Mouse (Mus musculus) urinary bladder, adult 2 months (tissue): ENCODE measurements around the gene Osbpl6. TPM values are rescaled to one million over a fixed set of nuclear protein-coding genes. Genes with fewer than 3 reads are reported as not detected.

Experiments used
- DNase-seq: peaks from one replicate; pipeline ENCODE4 v3.0.0; 2022; ENCODE audit warnings: low spot score
- polyA plus RNA-seq: library from polyadenylated mRNA; depleted of rRNA; stranded (reverse); fragments of >200 nt; gene quantifications from 2 replicates; pipeline ENCODE4 v1.2.3, GENCODE M21; 2012

Gene Osbpl6
- polyA plus RNA-seq, 1 experiment = 4.8 TPM

- DNase-seq = no peak
Observed at GRCm38 (mm10) chr2:76421411-76421924, 15.2 kb downstream of the Osbpl6 start.

- DNase-seq = no peak
Observed at GRCm38 (mm10) chr2:76426816-76427215, 20.5 kb downstream of the Osbpl6 start.

- DNase-seq = no peak
Observed at GRCm38 (mm10) chr2:76429318-76429717, 23.0 kb downstream of the Osbpl6 start.

- no peak for DNase-seq
Observed at GRCm38 (mm10) chr2:76429855-76430254, 23.5 kb downstream of the Osbpl6 start.

- DNase-seq = no peak
Observed at GRCm38 (mm10) chr2:76430539-76430938, 24.2 kb downstream of the Osbpl6 start.

- DNase-seq = no peak
Observed at GRCm38 (mm10) chr2:76434224-76434623, 27.9 kb downstream of the Osbpl6 start.

- DNase-seq = no peak
Observed at GRCm38 (mm10) chr2:76435667-76436239, 29.4 kb downstream of the Osbpl6 start.

- no peak for DNase-seq
Observed at GRCm38 (mm10) chr2:76437372-76437771, 31.1 kb downstream of the Osbpl6 start.

- no peak for DNase-seq
Observed at GRCm38 (mm10) chr2:76439540-76439939, 33.2 kb downstream of the Osbpl6 start.

GRCm38 (mm10) chr2:76442086-76442485 is 35.8 kb downstream of the Osbpl6 start:
- DNase-seq = no peak

- no peak for DNase-seq
Observed at GRCm38 (mm10) chr2:76449836-76450355, 43.6 kb downstream of the Osbpl6 start.

- no peak for DNase-seq
Observed at GRCm38 (mm10) chr2:76466723-76467122, 60.4 kb downstream of the Osbpl6 start.

- DNase-seq = no peak
Observed at GRCm38 (mm10) chr2:76468204-76468603, 61.9 kb downstream of the Osbpl6 start.

- DNase-seq = no peak
Observed at GRCm38 (mm10) chr2:76469091-76469750, 62.9 kb downstream of the Osbpl6 start.

GRCm38 (mm10) chr2:76469751-76470099 is 63.4 kb downstream of the Osbpl6 start:
- no peak for DNase-seq

GRCm38 (mm10) chr2:76470391-76470790 is 64.1 kb downstream of the Osbpl6 start:
- no peak for DNase-seq

- no peak for DNase-seq
Observed at GRCm38 (mm10) chr2:76475788-76476187, 69.5 kb downstream of the Osbpl6 start.

GRCm38 (mm10) chr2:76488764-76489163 is 82.5 kb downstream of the Osbpl6 start:
- no peak for DNase-seq

- DNase-seq = no peak
Observed at GRCm38 (mm10) chr2:76490198-76490597, 83.9 kb downstream of the Osbpl6 start.

- no peak for DNase-seq
Observed at GRCm38 (mm10) chr2:76491371-76491770, 85.1 kb downstream of the Osbpl6 start.

- DNase-seq = no peak
Observed at GRCm38 (mm10) chr2:76492224-76492623, 85.9 kb downstream of the Osbpl6 start.

GRCm38 (mm10) chr2:76496006-76496748 is 89.9 kb downstream of the Osbpl6 start:
- no peak for DNase-seq

- DNase-seq = no peak
Observed at GRCm38 (mm10) chr2:76496749-76497140, 90.4 kb downstream of the Osbpl6 start.
